Comparison of ENCODE assay signal across 17 mouse cellular contexts in genomic region chr13:105227126-105227525, GRCm38 (mm10).
"Had no signal": no experiment of that assay in that cellular context is flagged by ENCODE, and none has a peak within 500 bp of the region (broad histone marks: within the 10 kb centered on the region; RNA-seq: fewer than 3 reads in every experiment).

No protein-coding gene starts in this region.

- H3K9ac ChIP-seq: lung, embryonic 15.5 days; midbrain, embryonic 13.5 days; midbrain, embryonic 15.5 days; neural tube, embryonic 12.5 days; stomach, embryonic 15.5 days had no signal

- H3K36me3 ChIP-seq: lung, embryonic 15.5 days; midbrain, embryonic 13.5 days; midbrain, embryonic 15.5 days; neural tube, embryonic 12.5 days; stomach, embryonic 15.5 days had no signal

- DNase-seq: lung, adult 2 months; lung, postnatal 14 days; lung, postnatal 36 days; right cerebral cortex, postnatal 14 days; thymus, adult 2 months; thymus, postnatal 25 days; thymus, postnatal 4 days had no signal

- H3K27me3 ChIP-seq: lung, embryonic 15.5 days; megakaryocyte, embryonic 14.5 days; midbrain, embryonic 13.5 days; midbrain, embryonic 15.5 days; neural tube, embryonic 12.5 days; stomach, embryonic 15.5 days had no signal

- H3K4me3 ChIP-seq: lung, embryonic 15.5 days; megakaryocyte, embryonic 14.5 days; midbrain, embryonic 13.5 days; midbrain, embryonic 15.5 days; neural tube, embryonic 12.5 days; stomach, embryonic 15.5 days had no signal

- H3K27ac ChIP-seq: lung, embryonic 15.5 days; macrophage; midbrain, embryonic 13.5 days; midbrain, embryonic 15.5 days; neural tube, embryonic 12.5 days; stomach, embryonic 15.5 days; stomach, postnatal 0 days had no signal

- H3K9me3 ChIP-seq: lung, embryonic 15.5 days; megakaryocyte, embryonic 14.5 days; midbrain, embryonic 13.5 days; midbrain, embryonic 15.5 days; neural tube, embryonic 12.5 days; stomach, embryonic 15.5 days had no signal

- H3K4me1 ChIP-seq: lung, embryonic 15.5 days; midbrain, embryonic 15.5 days; neural tube, embryonic 12.5 days; stomach, embryonic 15.5 days had no signal

- H3K4me2 ChIP-seq: lung, embryonic 15.5 days; midbrain, embryonic 11.5 days; midbrain, embryonic 13.5 days; midbrain, embryonic 15.5 days; neural tube, embryonic 12.5 days; stomach, embryonic 15.5 days had no signal

- ATAC-seq: lung, postnatal 0 days; midbrain, embryonic 13.5 days; midbrain, embryonic 15.5 days had no signal
